Mouse (Mus musculus) midbrain, embryonic 16.5 days (tissue): ENCODE results near the gene Syt17. TPM values are rescaled to one million over a fixed set of nuclear protein-coding genes. Genes with fewer than 3 reads are reported as not detected.
A peak's percentile ranks its signal among the peaks of the same experiment; 100 is the strongest.

ENCODE experiments used
- ATAC-seq: fragments of 200-750 bp; cut with Nextera tagmentation; 2 replicates; pipeline ENCODE4 v1.8.0; 2017; ENCODE audit warnings: moderate TSS enrichment
- H3K27ac ChIP-seq: fragments of 300-500 bp; sonication (generic); 2 replicates; pipeline ENCODE4 v1.5.1; 2014; ENCODE audit warnings: mild to moderate bottlenecking, low read length, mixed read lengths
- H3K27me3 ChIP-seq: fragments of 300-500 bp; sonication (generic); 2 replicates; pipeline ENCODE4 v1.6.1; 2014; ENCODE audit warnings: low read depth, low read length, mixed read lengths; ENCODE audit not compliant: control insufficient read depth, insufficient read depth
- H3K36me3 ChIP-seq: fragments of 300-500 bp; sonication (generic); 2 replicates; pipeline ENCODE4 v1.6.1; 2014; ENCODE audit warnings: mild to moderate bottlenecking, low read length, moderate library complexity, mixed read lengths; ENCODE audit not compliant: control insufficient read depth, insufficient read depth
- H3K4me1 ChIP-seq: fragments of 300-500 bp; sonication (generic); 2 replicates; pipeline ENCODE4 v1.6.1; 2014; ENCODE audit warnings: mild to moderate bottlenecking, low read length, mixed read lengths; ENCODE audit not compliant: control insufficient read depth, insufficient read depth
- H3K4me2 ChIP-seq: fragments of 300-500 bp; sonication (generic); 2 replicates; pipeline ENCODE4 v1.6.1; 2014; ENCODE audit warnings: mild to moderate bottlenecking, low read length, mixed read lengths
- H3K4me3 ChIP-seq: fragments of 300-500 bp; sonication (generic); 2 replicates; pipeline ENCODE4 v1.5.1; 2014; ENCODE audit warnings: low read depth, mild to moderate bottlenecking, low read length, moderate library complexity, mixed read lengths
- H3K9ac ChIP-seq: fragments of 300-500 bp; sonication (generic); 2 replicates; pipeline ENCODE4 v1.6.1; 2014; ENCODE audit warnings: low read depth, low read length, mixed read lengths
- H3K9me3 ChIP-seq: fragments of 300-500 bp; sonication (generic); replicated peaks from 2 replicates; pipeline ENCODE4 v1.6.1; 2014; ENCODE audit warnings: mild to moderate bottlenecking, low read length, mixed read lengths; ENCODE audit not compliant: control insufficient read depth, poor library complexity, severe bottlenecking
- WGBS: fragments of 180-500 bp; shearing (Covaris S2); extraction: QIAGEN DNeasy Blood & Tissue Kit; methylation state at CpG from one replicate; pipeline ENCODE4 v1.1.7; 2014; 5-methylcytosine and 5-hydroxymethylcytosine counted together
- polyA plus RNA-seq: library from polyadenylated mRNA; unstranded; fragments of >200 nt; fragmentation: Nextera tagmentation; extraction: Ambion mirVana; gene quantifications from 2 replicates; pipeline ENCODE4 v1.2.1, GENCODE M21; 2015

The Syt17 gene
- polyA plus RNA-seq, 1 experiment from 2014 or later = 25.9 TPM

- Histone ChIP-seq H3K4me1 (peaks cover 3% of the 10 kb centered on the region; the same call in 1 of the 2 replicates), H3K9ac (no peak overlapping the region), H3K9me3 (no peaks in the 10 kb centered on the region), H3K27me3 (no peaks in the 10 kb centered on the region), H3K36me3 (no peaks in the 10 kb centered on the region), H3K27ac (no peak overlapping the region), H3K4me2 (no peak overlapping the region), H3K4me3 (no peak overlapping the region)
- WGBS = 94% methylated on average over 3 of the region's 3 CpGs
- ATAC-seq = no peak
Observed at GRCm38 (mm10) chr7:118468060-118468459, 20.0 kb upstream of the Syt17 start.

- Histone ChIP-seq H3K9ac (no peak overlapping the region), H3K4me3 (no peak overlapping the region), H3K27ac (no peak overlapping the region), H3K27me3 (no peaks in the 10 kb centered on the region), H3K4me1 (peaks cover 6% of the 10 kb centered on the region; the same call in 1 of the 2 replicates), H3K36me3 (no peaks in the 10 kb centered on the region), H3K4me2 (no peak overlapping the region), H3K9me3 (no peaks in the 10 kb centered on the region)
- WGBS = 70% methylated on average over 4 of the region's 4 CpGs
- ATAC-seq = no peak
Observed at GRCm38 (mm10) chr7:118464432-118464831, 16.4 kb upstream of the Syt17 start.

GRCm38 (mm10) chr7:118462818-118463762, 15.1 kb upstream of the Syt17 start:
- H3K9me3 ChIP-seq = no peaks in the 10 kb centered on the region
- H3K4me2 ChIP-seq = no peak overlapping the region
- no peak for ATAC-seq
- H3K4me1 ChIP-seq = peaks cover 6% of the 10 kb centered on the region; the same call in 1 of the 2 replicates
- no peaks in the 10 kb centered on the region for H3K36me3 ChIP-seq
- H3K9ac ChIP-seq = no peak overlapping the region
- 34% methylated on average over 11 of the region's 11 CpGs for WGBS
- H3K27me3 ChIP-seq = no peaks in the 10 kb centered on the region
- H3K4me3 ChIP-seq = no peak overlapping the region
- no peak overlapping the region for H3K27ac ChIP-seq

- Histone ChIP-seq H3K4me2 (no peak overlapping the region), H3K36me3 (no peaks in the 10 kb centered on the region), H3K9me3 (no peaks in the 10 kb centered on the region), H3K4me1 (peaks cover 6% of the 10 kb centered on the region; the same call in 1 of the 2 replicates), H3K9ac (no peak overlapping the region), H3K4me3 (no peak overlapping the region), H3K27ac (no peak overlapping the region), H3K27me3 (no peaks in the 10 kb centered on the region)
- WGBS = 53% methylated on average over 16 of the region's 16 CpGs
- no peak for ATAC-seq
Observed at GRCm38 (mm10) chr7:118461400-118462136, 13.5 kb upstream of the Syt17 start.

- Histone ChIP-seq H3K4me2 (no peak overlapping the region), H3K4me3 (no peak overlapping the region), H3K36me3 (no peaks in the 10 kb centered on the region), H3K9me3 (no peaks in the 10 kb centered on the region), H3K27ac (no peak overlapping the region), H3K9ac (no peak overlapping the region), H3K27me3 (no peaks in the 10 kb centered on the region), H3K4me1 (0 out of 2 replicates have a peak, but pooled peaks cover 2% of the 10 kb centered on the region)
- ATAC-seq = no peak
- 65% methylated on average over 4 of the region's 4 CpGs for WGBS
Observed at GRCm38 (mm10) chr7:118453722-118454121, 5.7 kb upstream of the Syt17 start.

- no peaks in the 10 kb centered on the region for H3K27me3 ChIP-seq
- H3K9me3 ChIP-seq = no peaks in the 10 kb centered on the region
- no peak overlapping the region for H3K4me3 ChIP-seq
- ATAC-seq = no peak
- peaks cover 5% of the 10 kb centered on the region; the same call in 1 of the 2 replicates for H3K4me1 ChIP-seq
- H3K27ac ChIP-seq = no peak overlapping the region
- H3K4me2 ChIP-seq = no peak overlapping the region
- H3K9ac ChIP-seq = no peak overlapping the region
- WGBS = 45% methylated on average over 2 of the region's 2 CpGs
- H3K36me3 ChIP-seq = no peaks in the 10 kb centered on the region
Observed at GRCm38 (mm10) chr7:118452940-118453339, 4.9 kb upstream of the Syt17 start.

GRCm38 (mm10) chr7:118447291-118448133, 510 bp downstream of the Syt17 start:
- Histone ChIP-seq H3K27ac (0 out of 2 replicates have a peak overlapping the region, but pooled peaks have one; percentile 37), H3K9me3 (no peaks in the 10 kb centered on the region), H3K4me1 (peaks cover 13% of the 10 kb centered on the region), H3K4me3 (peak overlapping the region; percentile 59), H3K4me2 (peak overlapping the region; percentile 67), H3K9ac (peak overlapping the region; percentile 79), H3K36me3 (no peaks in the 10 kb centered on the region), H3K27me3 (no peaks in the 10 kb centered on the region)
- ATAC-seq = peak; percentile 74
- under 1% methylated on average over 61 of the region's 65 CpGs for WGBS

- Histone ChIP-seq H3K9ac (no peak overlapping the region), H3K36me3 (no peaks in the 10 kb centered on the region), H3K9me3 (no peaks in the 10 kb centered on the region), H3K4me2 (no peak overlapping the region), H3K27me3 (no peaks in the 10 kb centered on the region), H3K4me3 (no peak overlapping the region), H3K4me1 (peaks cover 11% of the 10 kb centered on the region), H3K27ac (no peak overlapping the region)
- no peak for ATAC-seq
- WGBS = 64% methylated on average over 7 of the region's 7 CpGs
Observed at GRCm38 (mm10) chr7:118443895-118444485, 4.0 kb downstream of the Syt17 start.
